Mouse (Mus musculus) heart, postnatal 14 days (tissue): ENCODE data around the gene Smyd5. TPM values are rescaled to one million over a fixed set of nuclear protein-coding genes. Genes with fewer than 3 reads are reported as not detected.

Source experiments
- DNase-seq, 2 experiments: peaks; one replicate each; pipeline ENCODE4 v3.0.0; 2021 to 2022
- intact Hi-C: fragments of 180-260 bp; cut with DNase I; formaldehyde crosslinking; loops from one replicate; pipeline ENCODE4 v1.15.1; 2025
- long read RNA-seq, 2 experiments: library from polyadenylated mRNA; stranded (forward); transcript quantifications; one replicate each; pipeline ENCODE4 v2.0.0; 2021
- total RNA-seq, 2 experiments: library from RNA; stranded (reverse); gene quantifications; 2 replicates each; pipeline ENCODE4 v1.2.3; 2021

The Smyd5 gene
- 1 to 10 TPM; 5.1 to 6.6 TPM for total RNA-seq
- long read RNA-seq, experiment 1, transcript Smyd5-201 (13 exons, 2,486 nt), result major isoform, 5 of 7 reads
- long read RNA-seq, experiment 1, partial matches to known transcripts, result 0 of 7 reads
- long read RNA-seq, experiment 1, other reads (novel, unspliced or antisense), result 2 of 7 reads
- long read RNA-seq, experiment 2, transcript Smyd5-201 (13 exons, 2,486 nt), result major isoform, 10 of 11 reads
- long read RNA-seq, experiment 2, partial matches to known transcripts, result 1 of 11 reads
- long read RNA-seq, experiment 2, other reads (novel, unspliced or antisense), result 0 of 11 reads

DNA sequence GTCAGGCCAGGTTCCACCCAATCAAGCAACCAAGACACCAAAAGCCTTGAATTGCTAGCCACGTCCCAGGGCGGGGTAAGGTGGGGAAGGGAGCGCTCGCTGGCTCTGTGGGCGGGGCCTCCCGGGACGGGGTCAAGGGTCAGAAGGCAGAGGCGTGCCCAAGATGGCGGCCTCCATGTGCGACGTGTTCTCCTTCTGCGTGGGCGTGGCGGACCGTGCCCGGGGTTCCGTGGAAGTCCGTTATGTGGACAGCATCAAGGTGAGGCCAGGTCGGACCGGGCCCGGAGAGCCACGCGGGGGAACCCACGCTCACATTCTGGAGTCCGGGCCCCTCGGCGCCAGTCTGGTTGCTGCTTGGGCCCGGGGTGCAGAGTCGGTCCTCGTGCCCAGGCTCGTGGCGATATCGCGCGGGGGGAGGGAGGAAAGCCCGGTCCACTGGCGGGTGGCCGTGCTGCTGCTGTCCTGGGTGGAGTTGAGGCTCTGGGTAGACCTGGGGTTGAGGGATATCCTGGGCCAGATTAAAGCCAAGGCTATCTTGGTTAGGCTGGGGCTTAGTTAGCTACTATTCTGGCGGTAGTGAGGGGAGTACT lies at the start of gene Smyd5:
Smyd5 (plus strand) TSS at position 148 of the 590 bp plus-strand sequence.
- intact Hi-C loops, result no loop called here
- DNase-seq, result peak; percentile 78 to 87

DNA sequence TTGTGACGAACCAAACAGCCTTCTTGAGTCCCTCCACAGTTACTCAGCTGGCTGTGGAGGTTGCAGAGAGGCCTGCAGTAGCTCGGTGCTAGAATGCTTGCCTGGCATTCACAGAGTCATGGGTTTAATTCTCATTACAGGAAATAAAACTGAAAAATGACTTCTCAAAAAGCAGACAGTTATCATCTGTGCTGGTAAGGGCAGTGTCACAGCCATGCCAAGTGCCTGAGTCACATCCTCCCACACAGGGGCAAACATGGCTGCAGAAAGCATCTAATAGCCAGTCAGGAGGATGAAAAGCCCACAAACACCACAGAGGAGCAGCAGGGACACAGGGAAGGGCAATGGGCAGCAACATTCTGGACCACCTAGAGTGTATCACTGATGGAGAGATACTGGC lies 49.0 kb upstream of the Smyd5 start:
- DNase-seq, result no peak
- intact Hi-C loops, result no loop called here

DNA sequence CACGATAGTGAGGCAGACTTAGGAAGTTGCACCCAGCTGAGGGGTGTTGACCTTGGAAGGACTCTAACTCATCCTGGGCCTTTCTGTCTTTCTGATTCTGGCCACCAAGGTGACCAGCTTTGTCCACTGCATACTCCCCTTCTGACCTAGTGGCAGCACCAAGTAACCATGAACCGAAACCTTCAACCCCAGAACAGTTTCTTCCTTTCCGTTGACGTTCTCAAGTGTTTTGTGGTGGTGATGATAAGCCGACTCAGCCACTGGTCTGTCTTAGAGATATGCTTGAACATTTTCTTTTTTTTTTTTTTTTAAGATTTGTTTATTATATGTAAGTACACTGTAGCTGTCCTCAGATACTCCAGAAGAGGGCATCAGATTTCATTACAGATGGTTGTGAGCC lies 43.2 kb upstream of the Smyd5 start:
- DNase-seq, result no peak
- intact Hi-C loops, result no loop called here

DNA sequence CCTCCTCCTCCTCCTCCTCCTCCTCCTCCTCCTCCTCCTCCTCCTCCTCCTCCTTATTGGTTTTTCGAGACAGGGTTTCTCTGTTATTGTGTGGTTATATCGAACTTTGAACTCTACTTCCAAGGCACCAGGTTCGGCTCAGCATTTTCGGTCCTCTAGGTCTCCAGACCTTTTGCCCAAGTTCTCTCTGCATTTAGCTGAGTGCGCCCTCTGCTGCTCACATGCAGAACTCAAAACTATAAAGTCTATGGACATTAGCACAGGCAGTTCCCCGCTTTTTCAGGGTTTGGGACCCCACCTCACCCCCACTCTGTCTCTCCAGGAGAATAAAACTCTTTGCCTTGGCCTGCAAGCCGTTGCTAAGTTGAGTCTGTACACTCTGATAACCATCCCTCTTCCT lies 40.0 kb upstream of the Smyd5 start:
- DNase-seq, result peak; percentile 76 to 84
- intact Hi-C loops, result loop anchor here (2.0 kb wide), 1 partner anchor 129 kb away; no protein-coding TSS in a partner anchor

DNA sequence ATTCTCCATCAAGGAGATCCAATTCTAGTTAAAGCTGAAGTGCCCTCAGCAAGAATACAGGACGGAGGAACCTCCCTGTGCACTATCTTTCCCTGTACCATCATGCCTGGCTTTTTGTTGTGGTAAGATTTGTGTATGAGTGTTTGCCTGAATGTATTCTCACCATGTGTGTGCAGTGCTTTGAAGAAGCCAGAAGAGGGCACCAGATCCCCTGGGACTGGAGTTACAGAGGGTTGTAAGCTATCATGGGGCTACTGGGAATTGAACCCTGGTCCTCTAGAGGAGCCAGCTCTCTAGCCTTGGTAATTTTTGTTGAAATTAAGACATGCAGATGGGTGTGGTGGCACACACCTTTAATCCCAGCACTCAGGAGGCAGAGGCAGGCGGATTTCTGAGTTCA lies 36.4 kb upstream of the Smyd5 start:
- intact Hi-C loops, result no loop called here
- DNase-seq, result no peak

DNA sequence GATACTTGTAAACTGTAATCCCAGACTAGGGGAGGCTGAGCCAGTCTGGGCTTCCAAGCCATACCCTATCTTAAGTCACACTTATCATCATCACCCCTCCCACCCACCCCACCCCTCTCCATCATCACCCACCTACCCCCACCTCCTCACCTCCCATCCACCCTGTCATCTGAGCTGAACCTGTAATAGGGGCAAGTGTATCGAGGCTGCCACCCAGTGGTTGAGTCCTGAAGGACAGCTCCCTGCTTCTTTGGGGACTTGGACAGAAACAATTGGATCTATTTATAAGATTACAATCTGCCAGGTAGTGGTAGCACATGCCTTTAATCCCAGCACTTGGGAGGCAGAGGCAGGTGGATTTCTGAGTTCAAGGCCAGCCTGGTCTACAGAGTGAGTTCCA lies 34.6 kb upstream of the Smyd5 start:
- peak; percentile 50 to 65 for DNase-seq
- intact Hi-C loops, result no loop called here

DNA sequence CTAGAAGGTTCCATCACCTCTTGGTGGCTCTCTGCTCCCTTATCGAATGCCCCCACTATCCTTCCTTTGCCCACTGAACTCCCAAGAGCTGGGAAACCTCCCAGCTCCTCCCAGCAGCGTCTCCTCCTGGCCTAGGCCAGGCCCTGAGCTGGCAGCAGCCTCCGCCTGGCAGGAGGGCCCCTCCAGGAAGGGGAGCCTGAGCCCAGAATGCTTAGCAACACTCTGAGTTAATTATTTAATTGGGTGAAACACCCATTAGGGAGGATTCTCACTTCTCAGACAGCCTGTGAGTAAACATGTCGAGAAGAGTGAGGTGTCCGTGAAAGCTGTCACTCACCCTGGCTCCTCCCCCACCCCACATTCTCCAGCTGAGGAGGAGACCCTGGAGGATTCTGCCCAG lies 32.1 kb upstream of the Smyd5 start:
- intact Hi-C loops, result no loop called here
- DNase-seq, result no peak

DNA sequence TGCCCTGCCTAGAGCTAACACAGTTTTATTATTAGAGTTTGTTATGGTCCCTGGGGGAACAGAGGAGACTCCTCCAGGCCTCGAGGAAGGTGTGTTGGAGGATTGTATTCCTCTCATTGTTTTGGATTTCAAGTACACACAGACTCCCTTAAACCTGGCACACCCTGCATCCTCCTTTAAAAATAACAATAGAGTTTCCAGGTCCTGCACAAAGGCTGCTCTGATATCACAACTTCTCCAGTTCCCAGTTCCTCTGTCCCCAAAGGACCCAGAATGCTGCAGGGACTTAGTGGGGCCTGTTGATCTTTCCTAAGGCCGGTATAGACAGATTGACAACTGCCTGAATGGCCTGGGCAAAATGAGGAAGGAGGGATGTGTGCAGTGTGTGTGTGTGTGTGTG lies 29.2 kb upstream of the Smyd5 start:
- intact Hi-C loops, result no loop called here
- DNase-seq, result peak; percentile 20 to 27

DNA sequence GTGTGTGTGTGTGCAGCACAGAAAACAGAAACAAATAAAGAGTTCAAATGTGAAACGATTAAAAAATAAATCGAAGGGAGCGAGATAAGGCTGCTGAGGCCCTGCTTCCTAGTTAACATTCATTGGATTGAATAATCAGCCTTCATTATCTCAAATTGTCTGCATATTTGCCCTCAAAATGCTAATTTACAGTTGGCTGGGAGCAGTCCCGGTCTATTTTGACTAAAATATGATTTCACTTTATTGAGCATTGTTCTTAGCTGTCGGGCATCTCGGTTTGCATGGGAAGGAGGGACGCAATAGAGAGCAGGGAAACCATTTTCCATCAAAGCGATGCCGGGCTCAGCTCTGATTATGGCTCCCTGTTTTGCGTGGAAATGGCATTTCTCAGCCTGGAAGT lies 28.8 kb upstream of the Smyd5 start:
- no peak for DNase-seq
- intact Hi-C loops, result no loop called here

DNA sequence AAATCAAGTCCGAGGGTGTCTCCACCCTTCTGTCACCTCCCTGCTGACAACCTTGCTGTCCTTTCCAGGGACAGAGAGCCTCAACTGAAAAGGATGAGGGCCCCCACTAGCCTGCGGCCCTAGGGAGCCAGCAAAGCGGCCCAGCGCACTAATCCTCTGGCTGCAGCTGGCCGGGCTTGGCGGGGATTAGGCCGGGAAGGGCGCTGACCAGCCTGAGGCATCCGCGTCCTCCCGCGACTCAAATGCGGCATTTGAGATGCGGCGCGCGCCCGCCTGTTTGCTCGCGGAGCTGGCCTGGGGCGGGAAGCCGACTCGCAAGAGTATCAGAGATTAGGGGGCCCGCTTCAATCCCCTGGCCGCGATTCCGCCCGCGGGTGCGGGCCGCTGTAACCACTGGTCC lies 22.8 kb upstream of the Smyd5 start:
- DNase-seq, result no peak
- intact Hi-C loops, result no loop called here

DNA sequence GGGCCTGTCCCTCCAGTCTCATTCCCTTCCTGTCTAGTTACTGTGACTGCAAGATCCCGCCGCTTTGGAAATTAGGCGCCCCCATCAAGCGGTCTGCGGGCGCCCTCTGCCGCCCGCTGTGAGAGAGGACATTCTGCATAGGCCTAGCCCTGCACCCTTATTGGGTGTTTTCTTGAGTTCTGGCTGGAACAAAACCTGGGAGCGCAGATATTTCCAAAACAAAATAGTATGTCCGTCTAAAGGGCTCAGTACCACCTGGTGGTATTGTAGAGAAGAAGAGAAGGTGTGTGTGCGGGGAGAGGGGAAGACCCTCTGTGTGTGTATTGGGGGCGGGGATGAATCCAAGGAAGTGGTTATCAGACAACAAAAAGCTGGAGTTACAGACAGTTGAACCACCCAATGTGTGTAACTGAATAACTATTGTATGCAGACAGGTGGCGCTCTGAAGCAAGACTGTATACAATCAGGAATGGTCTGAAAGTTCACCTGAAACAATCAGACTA lies 21.0 kb upstream of the Smyd5 start:
- DNase-seq, result peak; percentile 75
- intact Hi-C loops, result loop anchor here (2.0 kb wide), 2 partner anchors 148 to 250 kb away; no protein-coding TSS in a partner anchor

DNA sequence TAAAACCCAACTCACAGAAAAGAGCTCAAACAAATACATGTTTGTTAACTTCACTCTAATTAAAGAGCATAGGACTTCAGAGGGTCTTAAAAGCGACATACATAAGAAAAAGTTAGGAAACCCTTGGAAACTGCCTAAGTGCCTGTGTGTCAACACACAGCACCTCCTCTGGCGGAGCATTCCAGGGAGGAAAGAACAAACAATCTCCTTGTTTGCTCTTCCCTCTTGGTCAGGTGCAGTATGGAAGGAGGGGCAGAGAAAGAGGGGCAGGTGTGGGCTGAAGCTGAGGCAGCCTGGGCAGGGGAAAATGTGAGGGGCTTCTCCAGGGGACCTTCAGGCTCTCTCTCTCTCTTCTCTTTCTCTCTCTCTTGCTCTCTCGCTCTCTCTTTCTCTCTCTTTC lies 16.0 kb upstream of the Smyd5 start:
- intact Hi-C loops, result no loop called here

DNA sequence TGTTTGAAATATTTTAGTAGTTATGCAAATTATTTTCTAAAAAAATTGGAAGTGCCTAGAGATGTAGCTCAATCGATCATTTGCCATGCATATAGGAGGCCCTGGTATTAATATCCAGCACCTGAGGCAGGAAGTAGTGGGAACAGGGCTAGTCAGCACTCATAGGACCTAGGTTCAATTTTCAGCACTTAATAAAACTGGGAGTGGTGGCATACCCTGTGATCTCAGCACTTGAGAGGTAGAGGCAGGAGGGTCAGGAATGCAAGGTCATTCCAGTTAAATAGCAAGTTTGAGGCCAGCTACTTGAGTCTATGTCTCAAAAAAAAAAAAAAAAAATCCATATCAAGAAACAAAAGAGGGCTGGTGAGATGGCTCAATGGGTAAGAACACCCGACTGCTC lies 12.6 kb upstream of the Smyd5 start:
- DNase-seq, result no peak
- intact Hi-C loops, result no loop called here

More for the DNA sequence above, 16.0 kb upstream of the Smyd5 start:
- no peak for DNase-seq

DNA sequence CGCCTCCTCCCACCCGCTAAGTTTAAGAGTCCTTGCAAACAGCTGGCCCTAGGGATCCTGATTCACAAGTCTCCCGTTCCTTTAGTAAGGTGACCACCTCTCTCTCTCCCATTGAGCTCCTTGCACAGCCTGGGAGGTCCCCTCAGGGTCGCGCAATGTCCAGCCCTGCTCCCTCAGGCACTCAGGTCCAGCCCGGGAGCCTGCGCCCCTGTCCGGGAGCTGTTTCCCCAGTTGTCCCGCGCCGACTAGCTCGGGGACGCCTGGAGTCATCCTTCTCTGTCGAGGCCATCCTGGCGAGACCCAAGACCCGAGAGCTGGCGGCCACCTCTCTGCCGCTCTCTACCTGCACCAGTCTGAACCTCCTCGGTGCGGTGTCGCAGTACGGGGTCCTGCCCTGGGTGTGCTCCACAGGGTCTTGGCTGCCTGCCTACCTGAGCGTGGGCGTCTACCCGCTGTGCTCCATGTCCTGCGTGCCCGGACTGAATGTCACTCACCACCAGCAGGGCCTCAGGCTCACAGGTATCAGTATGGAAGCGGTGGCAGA lies 7.9 kb upstream of the Smyd5 start, which contains the start of gene Noto:
Noto (plus strand) TSS at position 51 of the 544 bp plus-strand sequence.
- intact Hi-C loops, result no loop called here
- DNase-seq, result no peak

DNA sequence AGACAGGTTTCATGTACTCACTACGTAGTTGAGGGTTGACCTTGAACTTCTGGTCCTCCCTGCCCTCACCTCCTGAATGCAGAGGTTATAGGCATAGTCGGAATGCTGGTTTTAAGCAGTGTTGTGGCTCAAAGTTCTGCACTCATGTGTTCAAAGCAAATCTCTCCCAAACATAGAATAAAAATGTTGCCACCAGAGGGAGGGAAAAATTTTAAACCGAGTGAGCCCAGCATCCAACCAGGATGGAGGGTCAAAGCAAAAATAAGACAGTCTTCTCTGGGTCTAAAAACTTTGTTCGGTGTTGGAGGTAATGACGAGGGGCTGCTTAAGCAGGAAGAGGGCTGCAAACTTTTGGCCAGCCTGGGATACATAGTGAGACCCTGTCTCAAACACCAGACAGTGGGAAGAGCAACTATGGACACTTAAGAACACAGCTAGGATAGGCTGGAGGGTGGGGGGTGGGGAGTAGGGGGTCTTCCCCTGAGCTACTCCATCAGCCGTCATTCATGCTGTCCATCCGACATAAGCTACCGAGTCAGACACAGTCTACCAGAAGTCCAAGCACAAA lies 431 bp upstream of the Smyd5 start:
- no peak for DNase-seq
- intact Hi-C loops, result no loop called here

DNA sequence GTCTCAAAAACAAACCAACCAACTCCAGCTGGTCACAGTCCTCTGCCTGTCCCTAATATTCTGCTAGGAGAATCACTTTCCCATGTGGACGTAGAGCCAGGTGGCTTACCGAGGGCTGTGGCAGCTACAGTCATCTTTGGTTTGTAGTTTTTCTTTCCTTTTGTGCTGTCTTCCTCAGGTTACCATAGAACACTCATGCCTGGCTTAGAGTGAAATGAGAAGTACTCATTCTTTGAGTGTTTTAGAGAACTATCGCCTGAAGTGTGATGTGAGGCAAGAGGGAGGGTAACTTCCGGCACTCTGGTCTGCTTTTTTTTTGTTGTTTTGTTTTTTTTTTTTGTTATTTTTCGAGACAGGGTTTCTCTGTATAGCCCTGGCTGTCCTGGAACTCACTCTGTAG lies 2.1 kb downstream of the Smyd5 start:
- DNase-seq, result no peak
- intact Hi-C loops, result no loop called here

DNA sequence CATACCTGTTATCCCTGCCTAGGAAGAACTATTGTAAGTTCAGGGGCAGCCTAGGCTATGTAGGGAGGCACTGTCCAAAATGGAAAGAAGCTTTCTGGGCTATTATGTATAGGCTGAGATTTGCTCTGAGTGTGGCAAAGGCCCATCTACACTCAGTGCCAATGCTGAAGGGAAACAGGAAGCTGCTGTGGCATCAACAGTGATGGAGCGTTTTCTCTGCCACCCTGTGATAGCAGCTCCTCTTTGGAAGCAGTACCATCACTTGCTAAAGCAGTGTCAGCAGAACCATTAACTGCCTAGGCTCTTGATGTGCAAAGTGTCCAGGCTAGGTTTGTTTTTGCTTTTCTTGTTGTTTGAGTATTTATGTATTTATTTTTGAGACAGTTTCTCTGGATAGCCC lies 4.4 kb downstream of the Smyd5 start:
- intact Hi-C loops, result no loop called here
- no peak for DNase-seq

DNA sequence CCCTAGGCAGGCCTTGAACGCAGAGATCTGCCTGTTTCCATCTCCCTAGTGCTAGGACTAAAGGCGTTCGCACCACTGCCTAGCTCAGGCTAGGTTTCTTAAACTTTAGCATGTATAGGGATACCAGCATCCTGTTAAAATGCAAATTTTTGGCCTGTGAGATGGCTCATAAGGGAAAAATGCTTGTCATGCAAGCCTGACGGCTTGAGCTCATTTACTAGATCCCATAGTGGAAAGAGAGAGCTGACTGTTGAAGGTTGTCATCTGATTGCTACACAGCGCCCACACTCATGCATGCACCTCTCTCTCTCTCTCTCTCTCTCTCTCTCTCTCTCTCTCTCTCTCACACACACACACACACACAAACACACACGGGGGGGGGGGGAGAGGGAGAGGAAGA lies 4.8 kb downstream of the Smyd5 start:
- intact Hi-C loops, result no loop called here
- DNase-seq, result no peak

DNA sequence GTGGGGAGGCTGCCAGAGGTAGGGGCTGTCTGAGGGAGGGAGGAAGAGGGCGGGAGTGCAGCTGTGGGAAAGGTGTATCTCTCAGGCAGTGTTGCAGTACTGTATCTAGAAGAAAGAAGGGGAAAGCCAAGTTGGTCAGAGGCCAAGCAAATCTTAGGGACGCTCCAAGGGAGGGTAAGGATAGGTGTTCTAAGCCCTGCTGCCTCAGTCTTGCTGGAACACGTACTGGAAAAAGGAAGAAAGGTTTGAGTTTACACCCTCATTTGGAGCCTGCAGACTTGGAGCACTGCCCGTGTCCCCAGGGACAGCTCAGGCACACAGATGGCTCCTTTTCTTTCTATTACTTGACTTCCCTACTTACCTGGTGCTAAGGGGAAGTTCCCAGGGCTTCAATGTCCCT lies 9.4 kb downstream of the Smyd5 start:
- intact Hi-C loops, result no loop called here
- DNase-seq, result no peak

DNA sequence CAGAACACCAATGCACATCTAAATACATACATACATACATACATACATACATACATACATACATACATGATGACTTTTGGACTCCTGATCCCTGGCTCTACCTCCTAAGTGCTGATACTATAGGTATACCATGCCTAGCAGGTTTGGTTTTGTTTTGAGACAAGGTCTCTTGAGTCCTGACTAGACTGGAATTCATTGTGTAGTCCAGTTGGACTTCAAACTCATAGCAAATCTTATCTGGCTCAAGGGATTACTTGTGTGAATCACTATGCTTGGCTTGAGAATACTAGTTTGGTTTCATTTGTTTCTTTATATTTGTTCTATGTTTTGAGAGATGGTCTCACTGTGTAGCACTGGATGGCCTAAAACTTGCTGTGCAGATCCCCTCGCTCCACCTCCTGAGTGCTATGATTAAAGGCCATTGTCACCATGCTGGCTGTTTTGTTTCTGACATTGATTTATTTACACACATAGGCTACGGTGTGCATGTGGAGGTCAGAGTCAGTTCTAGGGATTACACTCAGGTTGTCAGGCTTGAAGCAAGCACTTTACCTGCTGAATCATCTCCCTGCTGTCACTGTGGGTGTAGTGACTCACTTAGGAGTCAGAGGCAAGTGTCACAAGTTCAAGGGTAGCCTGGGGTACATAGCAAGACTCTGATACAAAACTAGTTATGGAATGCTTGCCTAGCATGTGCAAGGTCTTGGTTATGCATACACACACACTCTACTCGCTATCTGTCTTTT lies 11.9 kb downstream of the Smyd5 start:
- no peak for DNase-seq
- intact Hi-C loops, result no loop called here
